Mouse (Mus musculus): Measurements from ENCODE around the gene Camkv. TPM values are rescaled to one million over a fixed set of nuclear protein-coding genes. Genes with fewer than 3 reads are reported as not detected.
A peak's percentile ranks its signal among the peaks of the same experiment; 100 is the strongest.

Gene Camkv
- total and polyA plus RNA-seq, 3 experiments = not detected

- H3K9me3 ChIP-seq (replicated peaks; ENCODE audit: low read length) = no peaks in the 10 kb centered on the region
- peaks cover 25 to 63% of the 10 kb centered on the region in 2 experiments for H3K4me1 ChIP-seq (ENCODE audit: control insufficient read depth in 1 of 2, insufficient read depth in 2 of 2)
- peak within 1 kb of the TSS in 1 of 3 experiments; percentile 12 for H3K4me3 ChIP-seq (replicated peaks in 1 of 3; ENCODE audit: low read depth in 2 of 3, low read length in 2 of 3, poor library complexity in 1 of 3)
- DNase-seq (ENCODE audit: extremely low read depth) = no peak
- H3K27ac ChIP-seq (ENCODE audit: insufficient read depth, low read depth) = peak within 1 kb of the TSS; percentile 78
- peaks cover 59 to 70% of the 10 kb centered on the region in 2 experiments for H3K36me3 ChIP-seq (replicated peaks in 1 of 2; ENCODE audit: control insufficient read depth in 1 of 2, insufficient read depth in 1 of 2, low read length in 1 of 2)
- TF ChIP-seq MAFK (IDR thresholded peaks at IDR 0.05; ENCODE audit: insufficient replicate concordance, low read length) = no peak
- no peak for TF ChIP-seq POLR2A (IDR thresholded peaks at IDR 0.05; ENCODE audit: low read depth, low read length)
- 0 out of 2 replicates have a peak, but pooled peaks have one; percentile 0 for TF ChIP-seq TCF12 (IDR thresholded peaks at IDR 0.05; ENCODE audit: low read depth, low read length)
- H3K4me2 ChIP-seq (ENCODE audit: insufficient read depth, low read depth, poor library complexity, severe bottlenecking) = peak within 1 kb of the TSS; percentile 4; the same call in 1 of the 2 replicates
- in situ Hi-C loops (cut with MboI; ENCODE audit: low pct_ligation_motif_present, low pct_unique_long_range_greater_than_20kb, low sequenced_read_pairs) = no loop called here
- H3K27me3 ChIP-seq (replicated peaks) = no peaks in the 10 kb centered on the region
- H3K9ac ChIP-seq (ENCODE audit: insufficient read depth, low read depth) = no peak within 1 kb of the TSS
- no peaks in the 10 kb centered on the region for H3K79me2 ChIP-seq (replicated peaks; ENCODE audit: control insufficient read depth, extremely low read depth, insufficient read depth, poor library complexity, severe bottlenecking)
- dilution Hi-C loops (cut with MboI; ENCODE audit: extremely low pct_ligation_motif_present, extremely low pct_unique_long_range_greater_than_20kb, low sequenced_read_pairs) = no loop called here
Observed at GRCm38 (mm10) chr9:107982681-107983346, 47.3 kb downstream of the Camkv start, which contains the start of gene Gm20661. Gene Gm20661 (plus strand): TSS chr9:107983058.

- dilution Hi-C loops (cut with MboI; ENCODE audit: extremely low pct_ligation_motif_present, extremely low pct_unique_long_range_greater_than_20kb, low sequenced_read_pairs) (no loop called here), in situ Hi-C loops (cut with MboI; ENCODE audit: low pct_ligation_motif_present, low pct_unique_long_range_greater_than_20kb, low sequenced_read_pairs) (no loop called here)
- peak overlapping the region in 1 of 3 experiments; percentile 12 for H3K4me3 ChIP-seq (replicated peaks in 1 of 3; ENCODE audit: low read depth in 2 of 3, low read length in 2 of 3, poor library complexity in 1 of 3)
- peaks cover 53 to 64% of the 10 kb centered on the region in 2 experiments for H3K36me3 ChIP-seq (replicated peaks in 1 of 2; ENCODE audit: control insufficient read depth in 1 of 2, insufficient read depth in 1 of 2, low read length in 1 of 2)
- DNase-seq (ENCODE audit: extremely low read depth) = peak; percentile 74
- H3K9me3 ChIP-seq (replicated peaks; ENCODE audit: low read length) = no peaks in the 10 kb centered on the region
- H3K27me3 ChIP-seq (replicated peaks) = no peaks in the 10 kb centered on the region
- H3K79me2 ChIP-seq (replicated peaks; ENCODE audit: control insufficient read depth, extremely low read depth, insufficient read depth, poor library complexity, severe bottlenecking) = no peaks in the 10 kb centered on the region
- H3K4me1 ChIP-seq (ENCODE audit: control insufficient read depth in 1 of 2, insufficient read depth in 2 of 2) = peaks cover 25 to 60% of the 10 kb centered on the region in 2 experiments
- peak overlapping the region; percentile 4; the same call in 1 of the 2 replicates for H3K4me2 ChIP-seq (ENCODE audit: insufficient read depth, low read depth, poor library complexity, severe bottlenecking)
- peak overlapping the region; percentile 78 for H3K27ac ChIP-seq (ENCODE audit: insufficient read depth, low read depth)
- TF ChIP-seq EP300 (IDR thresholded peaks at IDR 0.05; ENCODE audit: low read length) (no peak), BHLHE40 (IDR thresholded peaks at IDR 0.05; ENCODE audit: low read depth, low read length) (peak; percentile 79), MEF2A (IDR thresholded peaks at IDR 0.05; ENCODE audit: borderline replicate concordance, low read depth, low read length) (peak; percentile 90), MAZ (IDR thresholded peaks at IDR 0.05; ENCODE audit: low read depth, low read length) (peak; percentile 35; the same call in 1 of the 2 replicates), ETS1 (conservative IDR thresholded peaks at IDR 0.05; ENCODE audit: low read depth, low read length) (peak; percentile 54), USF1 (IDR thresholded peaks at IDR 0.05; ENCODE audit: low read depth, low read length) (peak; percentile 65)
- H3K9ac ChIP-seq (ENCODE audit: insufficient read depth, low read depth) = no peak overlapping the region
Observed at GRCm38 (mm10) chr9:107983421-107983890, 48.0 kb downstream of the Camkv start.

- H3K27me3 ChIP-seq (replicated peaks) = no peaks in the 10 kb centered on the region
- peaks cover 46 to 56% of the 10 kb centered on the region in 2 experiments for H3K36me3 ChIP-seq (replicated peaks in 1 of 2; ENCODE audit: control insufficient read depth in 1 of 2, insufficient read depth in 1 of 2, low read length in 1 of 2)
- peak overlapping the region; percentile 27 for H3K4me2 ChIP-seq (ENCODE audit: insufficient read depth, low read depth, poor library complexity, severe bottlenecking)
- no peaks in the 10 kb centered on the region for H3K79me2 ChIP-seq (replicated peaks; ENCODE audit: control insufficient read depth, extremely low read depth, insufficient read depth, poor library complexity, severe bottlenecking)
- no peaks in the 10 kb centered on the region for H3K9me3 ChIP-seq (replicated peaks; ENCODE audit: low read length)
- no peak for DNase-seq (ENCODE audit: extremely low read depth)
- dilution Hi-C loops (cut with MboI; ENCODE audit: extremely low pct_ligation_motif_present, extremely low pct_unique_long_range_greater_than_20kb, low sequenced_read_pairs) (no loop called here), in situ Hi-C loops (cut with MboI; ENCODE audit: low pct_ligation_motif_present, low pct_unique_long_range_greater_than_20kb, low sequenced_read_pairs) (no loop called here)
- H3K9ac ChIP-seq (ENCODE audit: insufficient read depth, low read depth) = no peak overlapping the region; the same call in 1 of the 2 replicates
- H3K27ac ChIP-seq (ENCODE audit: insufficient read depth, low read depth) = peak overlapping the region; percentile 78
- TF ChIP-seq ZMIZ1 (IDR thresholded peaks at IDR 0.05; ENCODE audit: low read depth, low read length) (0 out of 2 replicates have a peak, but pooled peaks have one; percentile 35), USF2 (conservative IDR thresholded peaks at IDR 0.05; ENCODE audit: low read depth, low read length) (no peak)
- H3K4me1 ChIP-seq (ENCODE audit: control insufficient read depth in 1 of 2, insufficient read depth in 2 of 2) = peaks cover 25 to 60% of the 10 kb centered on the region in 2 experiments
- peak overlapping the region; percentile 72 to 92 (median 81) for H3K4me3 ChIP-seq (replicated peaks in 1 of 3; ENCODE audit: low read depth in 2 of 3, low read length in 2 of 3, poor library complexity in 1 of 3)
Observed at GRCm38 (mm10) chr9:107984052-107984753, 48.7 kb downstream of the Camkv start.

Data from CH12.LX (cell line).